Mouse (Mus musculus): Measurements from ENCODE around the gene Ghdc. TPM values are rescaled to one million over a fixed set of nuclear protein-coding genes. Genes with fewer than 3 reads are reported as not detected.

Ghdc gene
- polyA plus RNA-seq, 1 experiment from 2014 or later, result 2.4 TPM

- no peaks in the 10 kb centered on the region for H3K9me3 ChIP-seq (ENCODE audit: control insufficient read depth, low read length)
- no peaks in the 10 kb centered on the region for H3K27me3 ChIP-seq (ENCODE audit: control insufficient read depth, insufficient read depth, low read length)
- no peak overlapping the region for H3K27ac ChIP-seq (ENCODE audit: low read depth, low read length)
- no peaks in the 10 kb centered on the region for H3K36me3 ChIP-seq (ENCODE audit: control insufficient read depth, insufficient read depth, low read length)
- peak overlapping the region; percentile 17; the same call in 1 of the 2 replicates for H3K4me2 ChIP-seq (ENCODE audit: low read depth)
- WGBS, result 78% methylated on average over 14 of the region's 14 CpGs
- H3K9ac ChIP-seq (ENCODE audit: low read length), result no peak overlapping the region
- DNase-seq (ENCODE audit: low spot score) (no peak), ATAC-seq (ENCODE audit: insufficient read depth, low FRiP score, low TSS enrichment) (no peak)
- peaks cover 11% of the 10 kb centered on the region for H3K4me1 ChIP-seq (ENCODE audit: control insufficient read depth, insufficient read depth, low read length)
- H3K4me3 ChIP-seq (ENCODE audit: low read depth, low read length), result no peak overlapping the region
Measured at GRCm38 (mm10) chr11:100735954-100736745, 34.6 kb downstream of the Ghdc start.

DNA sequence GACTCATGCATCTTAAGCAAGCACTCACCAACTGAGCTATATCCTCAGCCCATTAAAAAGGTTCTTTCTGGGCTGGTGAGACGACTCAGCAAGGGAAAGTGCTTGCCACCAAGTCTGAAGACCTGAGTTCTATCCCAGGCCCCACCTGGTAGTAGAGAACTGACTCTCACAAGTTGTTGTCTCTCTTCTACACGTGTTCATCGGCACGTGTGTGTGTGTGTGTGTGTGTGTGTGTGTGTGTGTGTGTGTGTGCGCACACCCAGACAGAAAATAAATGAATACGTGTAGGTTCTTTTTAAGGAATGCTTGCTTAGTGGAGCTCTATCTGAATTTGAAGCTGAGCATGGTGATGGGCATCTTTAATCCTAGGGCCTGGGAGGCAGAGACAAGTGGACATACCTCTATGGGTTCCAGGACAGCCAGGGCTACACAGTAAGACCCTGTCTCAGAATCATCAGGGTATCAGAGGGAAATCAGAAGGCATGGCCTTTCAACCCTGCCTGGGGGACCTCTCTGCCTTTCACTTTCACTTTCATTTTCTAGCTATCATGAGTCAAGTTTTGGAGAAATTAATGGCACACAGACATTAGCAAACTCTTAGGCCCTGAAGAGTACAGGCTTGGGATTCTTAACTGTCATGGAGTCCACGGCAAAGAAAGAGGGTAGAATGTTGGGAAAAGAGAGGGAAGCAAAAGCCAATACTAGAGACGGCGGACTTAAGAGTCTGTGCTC, 35.5 kb downstream of the Ghdc start:
- WGBS, result 91% methylated on average over 9 of the region's 9 CpGs
- Histone ChIP-seq H3K4me1 (ENCODE audit: control insufficient read depth, insufficient read depth, low read length) (peaks cover 11% of the 10 kb centered on the region), H3K27ac (ENCODE audit: low read depth, low read length) (no peak overlapping the region), H3K27me3 (ENCODE audit: control insufficient read depth, insufficient read depth, low read length) (no peaks in the 10 kb centered on the region), H3K9me3 (ENCODE audit: control insufficient read depth, low read length) (no peaks in the 10 kb centered on the region), H3K4me3 (ENCODE audit: low read depth, low read length) (no peak overlapping the region), H3K4me2 (ENCODE audit: low read depth) (no peak overlapping the region), H3K36me3 (ENCODE audit: control insufficient read depth, insufficient read depth, low read length) (no peaks in the 10 kb centered on the region), H3K9ac (ENCODE audit: low read length) (no peak overlapping the region)
- DNase-seq (ENCODE audit: low spot score) (no peak), ATAC-seq (ENCODE audit: insufficient read depth, low FRiP score, low TSS enrichment) (no peak)

- Histone ChIP-seq H3K4me1 (ENCODE audit: control insufficient read depth, insufficient read depth, low read length) (no peaks in the 10 kb centered on the region), H3K36me3 (ENCODE audit: control insufficient read depth, insufficient read depth, low read length) (no peaks in the 10 kb centered on the region), H3K9ac (ENCODE audit: low read length) (no peak overlapping the region), H3K9me3 (ENCODE audit: control insufficient read depth, low read length) (no peaks in the 10 kb centered on the region), H3K27me3 (ENCODE audit: control insufficient read depth, insufficient read depth, low read length) (no peaks in the 10 kb centered on the region), H3K4me2 (ENCODE audit: low read depth) (no peak overlapping the region), H3K27ac (ENCODE audit: low read depth, low read length) (no peak overlapping the region), H3K4me3 (ENCODE audit: low read depth, low read length) (no peak overlapping the region)
- 82% methylated on average over 6 of the region's 6 CpGs for WGBS
- DNase-seq (ENCODE audit: low spot score) (no peak), ATAC-seq (ENCODE audit: insufficient read depth, low FRiP score, low TSS enrichment) (no peak)
Measured at GRCm38 (mm10) chr11:100730477-100731205, 40.1 kb downstream of the Ghdc start.

DNA sequence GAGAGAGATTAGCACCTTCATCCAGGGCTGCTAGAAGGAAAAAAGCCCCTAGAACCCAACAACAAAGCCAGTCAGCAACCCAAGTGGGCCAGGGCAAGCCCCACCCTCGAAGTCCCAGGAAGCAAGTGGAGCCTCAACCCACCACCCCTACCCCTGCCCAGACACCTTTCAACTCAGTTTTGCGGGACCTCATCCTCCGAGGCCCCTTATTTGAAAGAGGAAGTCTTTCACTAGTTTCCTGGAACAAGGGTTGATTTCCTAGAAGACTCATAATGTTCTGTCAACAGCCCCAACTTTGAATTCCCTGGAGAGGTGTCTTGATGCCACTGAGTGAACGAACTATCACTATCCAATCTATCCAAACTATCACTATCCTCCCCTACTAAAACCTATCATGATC, 40.8 kb downstream of the Ghdc start:
- Histone ChIP-seq H3K27me3 (ENCODE audit: control insufficient read depth, insufficient read depth, low read length) (no peaks in the 10 kb centered on the region), H3K9ac (ENCODE audit: low read length) (no peak overlapping the region), H3K27ac (ENCODE audit: low read depth, low read length) (no peak overlapping the region), H3K4me1 (ENCODE audit: control insufficient read depth, insufficient read depth, low read length) (no peaks in the 10 kb centered on the region), H3K9me3 (ENCODE audit: control insufficient read depth, low read length) (no peaks in the 10 kb centered on the region), H3K36me3 (ENCODE audit: control insufficient read depth, insufficient read depth, low read length) (no peaks in the 10 kb centered on the region), H3K4me2 (ENCODE audit: low read depth) (no peak overlapping the region), H3K4me3 (ENCODE audit: low read depth, low read length) (no peak overlapping the region)
- ATAC-seq (ENCODE audit: insufficient read depth, low FRiP score, low TSS enrichment) (no peak), DNase-seq (ENCODE audit: low spot score) (no peak)
- WGBS, result 92% methylated on average over 4 of the region's 4 CpGs

DNA sequence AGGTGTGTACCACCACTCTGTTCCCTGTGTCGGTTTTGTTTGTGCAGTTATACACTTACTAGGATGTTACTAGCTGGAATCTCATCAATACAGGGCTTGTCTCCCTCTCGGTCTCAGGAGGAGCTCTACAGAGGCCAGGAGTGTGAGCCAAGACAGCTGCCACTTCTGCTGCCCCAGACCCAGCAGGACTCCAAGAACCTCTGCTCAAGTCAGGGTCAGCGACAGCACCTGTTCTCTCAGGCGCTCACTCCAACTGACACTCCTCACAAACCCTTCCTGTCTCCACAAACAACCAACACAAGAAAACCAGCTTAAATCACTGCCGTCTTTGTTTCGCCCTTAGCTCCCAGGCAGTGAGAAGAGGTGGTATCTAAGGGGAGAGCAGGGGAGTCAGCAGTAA, 42.2 kb downstream of the Ghdc start:
- Histone ChIP-seq H3K36me3 (ENCODE audit: control insufficient read depth, insufficient read depth, low read length) (no peaks in the 10 kb centered on the region), H3K9me3 (ENCODE audit: control insufficient read depth, low read length) (no peaks in the 10 kb centered on the region), H3K9ac (ENCODE audit: low read length) (no peak overlapping the region), H3K4me3 (ENCODE audit: low read depth, low read length) (no peak overlapping the region), H3K4me2 (ENCODE audit: low read depth) (no peak overlapping the region), H3K27ac (ENCODE audit: low read depth, low read length) (no peak overlapping the region), H3K4me1 (ENCODE audit: control insufficient read depth, insufficient read depth, low read length) (no peaks in the 10 kb centered on the region), H3K27me3 (ENCODE audit: control insufficient read depth, insufficient read depth, low read length) (no peaks in the 10 kb centered on the region)
- DNase-seq (ENCODE audit: low spot score) (no peak), ATAC-seq (ENCODE audit: insufficient read depth, low FRiP score, low TSS enrichment) (no peak)
- 86% methylated on average over 6 of the region's 6 CpGs for WGBS

- Histone ChIP-seq H3K9ac (ENCODE audit: low read length) (no peak overlapping the region), H3K4me3 (ENCODE audit: low read depth, low read length) (no peak overlapping the region), H3K9me3 (ENCODE audit: control insufficient read depth, low read length) (no peaks in the 10 kb centered on the region), H3K36me3 (ENCODE audit: control insufficient read depth, insufficient read depth, low read length) (no peaks in the 10 kb centered on the region), H3K27ac (ENCODE audit: low read depth, low read length) (no peak overlapping the region), H3K27me3 (ENCODE audit: control insufficient read depth, insufficient read depth, low read length) (no peaks in the 10 kb centered on the region), H3K4me2 (ENCODE audit: low read depth) (no peak overlapping the region), H3K4me1 (ENCODE audit: control insufficient read depth, insufficient read depth, low read length) (no peaks in the 10 kb centered on the region; the same call in 1 of the 2 replicates)
- no peak for DNase-seq (ENCODE audit: low spot score)
- no peak for ATAC-seq (ENCODE audit: insufficient read depth, low FRiP score, low TSS enrichment)
- WGBS, result 97% methylated on average over 3 of the region's 3 CpGs
Measured at GRCm38 (mm10) chr11:100727201-100727600, 43.6 kb downstream of the Ghdc start.

DNA sequence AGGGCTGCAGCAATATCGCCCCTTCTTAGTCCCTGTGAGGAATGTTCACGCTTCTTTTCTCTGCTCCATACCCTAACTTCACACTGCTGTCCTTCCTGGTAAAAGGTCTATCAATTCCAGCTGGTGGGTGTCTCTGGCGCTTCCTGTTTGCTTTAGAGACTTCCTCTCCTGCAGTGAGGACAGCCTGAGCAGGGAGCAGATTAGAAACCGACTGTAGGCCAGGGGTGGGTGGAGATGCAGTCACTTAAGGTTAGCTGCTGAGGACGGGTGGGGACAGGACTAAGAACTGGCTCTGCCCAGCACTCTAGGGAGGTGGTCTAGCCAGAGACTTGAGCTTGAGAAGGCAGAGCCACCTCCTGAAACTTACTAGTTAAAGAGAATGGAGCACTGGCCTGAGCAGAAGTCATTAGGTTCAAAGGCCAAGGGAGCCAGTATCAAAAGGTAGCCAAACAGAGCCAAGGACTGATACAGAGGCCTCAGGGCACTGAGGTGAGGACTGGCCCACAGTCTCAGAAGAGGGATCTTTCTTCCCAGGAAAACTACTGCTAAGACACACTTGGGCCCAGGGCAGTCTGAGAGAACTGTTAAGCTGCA, 45.7 kb downstream of the Ghdc start:
- 49% methylated on average over 5 of the region's 5 CpGs for WGBS
- H3K4me1 ChIP-seq (ENCODE audit: control insufficient read depth, insufficient read depth, low read length), result no peaks in the 10 kb centered on the region; the same call in 1 of the 2 replicates
- no peak for DNase-seq (ENCODE audit: low spot score)
- H3K4me3 ChIP-seq (ENCODE audit: low read depth, low read length), result no peak overlapping the region
- 0 out of 2 replicates have a peak overlapping the region, but pooled peaks have one; percentile 6 for H3K9ac ChIP-seq (ENCODE audit: low read length)
- H3K27ac ChIP-seq (ENCODE audit: low read depth, low read length), result no peak overlapping the region
- no peaks in the 10 kb centered on the region for H3K36me3 ChIP-seq (ENCODE audit: control insufficient read depth, insufficient read depth, low read length)
- no peak overlapping the region for H3K4me2 ChIP-seq (ENCODE audit: low read depth)
- H3K9me3 ChIP-seq (ENCODE audit: control insufficient read depth, low read length), result no peaks in the 10 kb centered on the region
- no peak for ATAC-seq (ENCODE audit: insufficient read depth, low FRiP score, low TSS enrichment)
- H3K27me3 ChIP-seq (ENCODE audit: control insufficient read depth, insufficient read depth, low read length), result no peaks in the 10 kb centered on the region

DNA sequence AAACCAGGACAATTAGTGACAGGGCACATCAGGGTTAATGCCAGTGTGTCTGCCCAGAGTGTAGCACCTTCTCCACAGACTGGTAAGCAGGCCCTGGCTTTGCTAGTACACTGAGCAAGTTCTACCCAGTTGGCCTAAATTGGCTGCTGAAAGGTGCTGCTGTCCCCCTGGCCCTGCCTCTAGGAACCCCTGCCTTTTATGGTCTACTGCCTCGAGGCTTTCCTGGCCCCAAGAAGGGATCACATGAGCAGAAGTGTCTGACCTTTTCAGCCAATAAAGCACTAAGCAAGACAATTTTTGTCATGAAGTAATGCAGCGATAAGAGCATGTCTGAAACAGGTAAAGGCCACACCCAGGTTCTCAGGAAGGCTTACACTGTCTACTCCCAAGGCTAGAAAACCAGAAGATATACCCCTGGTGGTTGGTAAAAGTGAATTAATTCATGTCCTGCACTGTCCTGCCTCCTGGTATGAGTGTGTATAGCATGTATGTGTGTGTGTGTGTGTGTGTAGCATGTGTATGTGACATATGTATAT, 48.2 kb downstream of the Ghdc start:
- Histone ChIP-seq H3K27ac (ENCODE audit: low read depth, low read length) (no peak overlapping the region), H3K27me3 (ENCODE audit: control insufficient read depth, insufficient read depth, low read length) (no peaks in the 10 kb centered on the region), H3K4me2 (ENCODE audit: low read depth) (no peak overlapping the region), H3K36me3 (ENCODE audit: control insufficient read depth, insufficient read depth, low read length) (peaks cover 3% of the 10 kb centered on the region), H3K4me3 (ENCODE audit: low read depth, low read length) (no peak overlapping the region), H3K4me1 (ENCODE audit: control insufficient read depth, insufficient read depth, low read length) (no peaks in the 10 kb centered on the region; the same call in 1 of the 2 replicates), H3K9ac (ENCODE audit: low read length) (no peak overlapping the region), H3K9me3 (ENCODE audit: control insufficient read depth, low read length) (no peaks in the 10 kb centered on the region)
- WGBS, result 51% methylated on average over 2 of the region's 2 CpGs
- ATAC-seq (ENCODE audit: insufficient read depth, low FRiP score, low TSS enrichment), result no peak
- DNase-seq (ENCODE audit: low spot score), result no peak
